ENCODE assay signal across 8 mouse cellular contexts in the genomic region with DNA sequence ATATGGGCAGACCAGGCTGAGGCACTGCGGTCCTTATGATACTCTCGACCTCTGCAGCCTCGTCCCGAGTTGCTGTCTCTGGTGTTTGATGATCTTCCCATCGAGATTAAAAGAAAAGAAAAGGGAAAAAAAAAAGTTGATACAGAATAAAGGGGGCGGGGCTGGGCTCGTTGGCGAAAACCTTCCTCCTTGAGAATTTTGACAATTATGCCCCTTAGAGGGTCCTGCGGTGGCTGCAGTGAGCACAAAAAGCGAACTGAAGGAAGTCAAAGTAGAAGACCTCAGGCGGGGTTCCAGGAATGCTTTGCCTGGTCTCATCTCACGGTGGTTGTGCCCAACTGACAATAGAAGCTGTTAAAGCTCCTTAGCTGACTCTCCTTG. TPM values are rescaled to one million over a fixed set of nuclear protein-coding genes. Genes with fewer than 3 reads are reported as not detected.
A peak's percentile ranks its signal among the peaks of the same experiment; 100 is the strongest.
DNase-seq lines count a peak whose midpoint lies in the region; ATAC-seq and TF ChIP-seq lines count a peak whose summit lies in the region.

No protein-coding gene starts in this region.

- no peaks in the 10 kb centered on the region for H3K27me3 ChIP-seq in heart, embryonic 15.5 days
- H3K27me3 ChIP-seq in ES-Bruce4 (ENCODE audit: control insufficient read depth, insufficient read depth, low read length, poor library complexity, severe bottlenecking), result no peaks in the 10 kb centered on the region
- H3K27me3 ChIP-seq in forebrain, embryonic 14.5 days (replicated peaks; ENCODE audit: control insufficient read depth, insufficient read depth, low read length), result no peaks in the 10 kb centered on the region
- H3K27me3 ChIP-seq in liver, embryonic 16.5 days (ENCODE audit: control insufficient read depth, insufficient read depth, low read depth, low read length), result no peaks in the 10 kb centered on the region

- ATAC-seq in heart, embryonic 15.5 days (replicated peaks; ENCODE audit: insufficient number of reproducible peaks, insufficient read depth, low FRiP score, low read depth), result no peak
- ATAC-seq in forebrain, embryonic 14.5 days, result no peak
- ATAC-seq in liver, embryonic 16.5 days (ENCODE audit: low read depth), result no peak

- no peak for TF ChIP-seq EP300 in ES-Bruce4 (IDR thresholded peaks at IDR 0.05; ENCODE audit: insufficient read depth, low read depth, low read length)

- under 1% methylated on average over 12 of the region's 12 CpGs for WGBS in heart, embryonic 15.5 days
- under 1% methylated on average over 12 of the region's 12 CpGs for WGBS in forebrain, embryonic 14.5 days
- WGBS in liver, embryonic 16.5 days (ENCODE audit: insufficient replicate concordance), result 1% methylated on average over 12 of the region's 12 CpGs

- H3K9me3 ChIP-seq in heart, embryonic 15.5 days (replicated peaks), result no peaks in the 10 kb centered on the region
- H3K9me3 ChIP-seq in ES-Bruce4 (replicated peaks; ENCODE audit: control insufficient read depth, insufficient read depth, low read length, poor library complexity, severe bottlenecking), result no peaks in the 10 kb centered on the region
- H3K9me3 ChIP-seq in forebrain, embryonic 14.5 days (replicated peaks; ENCODE audit: control insufficient read depth, low read length), result no peaks in the 10 kb centered on the region
- H3K9me3 ChIP-seq in liver, embryonic 16.5 days (replicated peaks; ENCODE audit: control insufficient read depth, low read length), result no peaks in the 10 kb centered on the region

- peak overlapping the region; percentile 83 for H3K4me3 ChIP-seq in heart, embryonic 15.5 days
- H3K4me3 ChIP-seq in ES-Bruce4 (ENCODE audit: low read depth, low read length), result peak overlapping the region; percentile 84
- H3K4me3 ChIP-seq in forebrain, embryonic 14.5 days (ENCODE audit: low read depth, low read length), result peak overlapping the region; percentile 89
- H3K4me3 ChIP-seq in liver, embryonic 16.5 days (ENCODE audit: low read depth, low read length), result peak overlapping the region; percentile 92

- H3K4me1 ChIP-seq in heart, embryonic 15.5 days (replicated peaks), result peaks cover 40% of the 10 kb centered on the region
- H3K4me1 ChIP-seq in ES-Bruce4 (ENCODE audit: control insufficient read depth, insufficient read depth, low read length), result peaks cover 2% of the 10 kb centered on the region
- H3K4me1 ChIP-seq in forebrain, embryonic 14.5 days (ENCODE audit: control insufficient read depth, insufficient read depth, low read length), result peaks cover 42% of the 10 kb centered on the region
- H3K4me1 ChIP-seq in liver, embryonic 16.5 days (ENCODE audit: control insufficient read depth, low read depth, low read length), result peaks cover 15% of the 10 kb centered on the region

- no peak for DNase-seq in heart, adult 11 months
- DNase-seq in forebrain, embryonic 14.5 days (ENCODE audit: low spot score), result no peak
- no peak for DNase-seq in frontal cortex, postnatal 10 days (ENCODE audit: low spot score in 2 of 2)
- no peak for DNase-seq in adrenal gland, postnatal 4 days (ENCODE audit: low spot score in 2 of 2)
- DNase-seq in ovary, postnatal 36 days (ENCODE audit: low spot score), result no peak

- H3K27ac ChIP-seq in heart, embryonic 15.5 days, result peak overlapping the region; percentile 95
- no peak overlapping the region for H3K27ac ChIP-seq in ES-Bruce4 (ENCODE audit: insufficient read depth, low read length)
- peak overlapping the region; percentile 95; the same call in 1 of the 2 replicates for H3K27ac ChIP-seq in forebrain, embryonic 14.5 days (ENCODE audit: low read depth, low read length)
- H3K27ac ChIP-seq in liver, embryonic 16.5 days (ENCODE audit: low read length), result peak overlapping the region; percentile 88; the same call in 1 of the 2 replicates

- no peak for TF ChIP-seq CTCF in ES-Bruce4 (IDR thresholded peaks at IDR 0.05; ENCODE audit: low read depth, low read length)

- H3K9ac ChIP-seq in heart, embryonic 15.5 days, result peak overlapping the region; percentile 77
- peak overlapping the region; percentile 73 for H3K9ac ChIP-seq in ES-Bruce4 (ENCODE audit: low read depth, poor library complexity, severe bottlenecking)
- H3K9ac ChIP-seq in forebrain, embryonic 14.5 days (ENCODE audit: low read length), result peak overlapping the region; percentile 90
- H3K9ac ChIP-seq in liver, embryonic 16.5 days (ENCODE audit: low read depth, low read length), result peak overlapping the region; percentile 95

- peaks cover 3% of the 10 kb centered on the region; the same call in 1 of the 2 replicates for H3K36me3 ChIP-seq in heart, embryonic 15.5 days
- no peaks in the 10 kb centered on the region for H3K36me3 ChIP-seq in ES-Bruce4 (ENCODE audit: control insufficient read depth, insufficient read depth, low read length, poor library complexity, severe bottlenecking)
- peaks cover 18% of the 10 kb centered on the region for H3K36me3 ChIP-seq in forebrain, embryonic 14.5 days (ENCODE audit: control insufficient read depth, insufficient read depth, low read length)
- H3K36me3 ChIP-seq in liver, embryonic 16.5 days (ENCODE audit: control insufficient read depth, insufficient read depth), result no peaks in the 10 kb centered on the region; the same call in 1 of the 2 replicates

- peak overlapping the region; percentile 86 for H3K4me2 ChIP-seq in heart, embryonic 15.5 days
- H3K4me2 ChIP-seq in forebrain, embryonic 14.5 days (ENCODE audit: low read length), result peak overlapping the region; percentile 85
- H3K4me2 ChIP-seq in liver, embryonic 16.5 days (ENCODE audit: low read depth, low read length), result peak overlapping the region; percentile 88

- no peak for TF ChIP-seq POLR2A in ES-Bruce4 (IDR thresholded peaks at IDR 0.05; ENCODE audit: insufficient read depth, low read length)

RNA-seq across cellular contexts. Expression of gene AU040320, which starts 0.9 kb away (rescaled TPM):
- 20.2 and 21.9 TPM in 2 replicates for polyA plus RNA-seq in heart, embryonic 15.5 days (2015; fragmentation: Nextera tagmentation; extraction: Ambion mirVana)
- polyA plus RNA-seq in ES-Bruce4 (2011; ENCODE audit: insufficient read depth, insufficient read length, low read depth, missing spikeins), result 10.1 and 10.5 TPM in 2 replicates
- 28.2 and 35.4 TPM in 2 replicates for polyA plus RNA-seq in forebrain, embryonic 14.5 days (2014; fragmentation: Nextera tagmentation; extraction: Ambion mirVana)
- 6.9 and 8.5 TPM in 2 replicates for polyA plus RNA-seq in liver, embryonic 16.5 days (2015; fragmentation: Nextera tagmentation; extraction: Ambion mirVana)
- total RNA-seq in adrenal gland, postnatal 4 days (2021), result 10 to 100 TPM; 40.9 to 42.0 TPM

RNA-seq across cellular contexts. Expression of gene Ncdn, which starts 1.0 kb away (rescaled TPM):
- polyA plus RNA-seq in heart, embryonic 15.5 days (2015; fragmentation: Nextera tagmentation; extraction: Ambion mirVana), result 18.6 and 25.8 TPM in 2 replicates
- polyA plus RNA-seq in ES-Bruce4 (2011; ENCODE audit: insufficient read depth, insufficient read length, low read depth, missing spikeins), result 10.2 and 12.8 TPM in 2 replicates
- 47.8 and 79.3 TPM in 2 replicates for polyA plus RNA-seq in forebrain, embryonic 14.5 days (2014; fragmentation: Nextera tagmentation; extraction: Ambion mirVana)
- 6.1 and 6.7 TPM in 2 replicates for polyA plus RNA-seq in liver, embryonic 16.5 days (2015; fragmentation: Nextera tagmentation; extraction: Ambion mirVana)
- total RNA-seq in adrenal gland, postnatal 4 days (2021), result 10 to 100 TPM; 34.5 to 35.7 TPM

RNA-seq across cellular contexts. Expression of gene Tfap2e, which starts 18.2 kb away (rescaled TPM):
- polyA plus RNA-seq in heart, embryonic 15.5 days (2015; fragmentation: Nextera tagmentation; extraction: Ambion mirVana), result not detected in 2 replicates
- 0.39 and 0.96 TPM in 2 replicates for polyA plus RNA-seq in ES-Bruce4 (2011; ENCODE audit: insufficient read depth, insufficient read length, low read depth, missing spikeins)
- polyA plus RNA-seq in forebrain, embryonic 14.5 days (2014; fragmentation: Nextera tagmentation; extraction: Ambion mirVana), result 0.69 and 1.0 TPM in 2 replicates
- polyA plus RNA-seq in liver, embryonic 16.5 days (2015; fragmentation: Nextera tagmentation; extraction: Ambion mirVana), result not detected in 2 replicates
- not detected for total RNA-seq in adrenal gland, postnatal 4 days (2021)
